Mouse (Mus musculus) CH12.LX (cell line): Measurements from ENCODE around the gene Mknk2. TPM values are rescaled to one million over a fixed set of nuclear protein-coding genes. Genes with fewer than 3 reads are reported as not detected.

Experiments used
- DNase-seq: peaks from one replicate; pipeline ENCODE4 v3.0.0-alpha.2; 2013; ENCODE audit errors: extremely low read depth
- H3K27ac ChIP-seq: 2 replicates; pipeline ENCODE4 v1.5.1; 2012; ENCODE audit warnings: low read depth, mild to moderate bottlenecking, control low read depth, moderate library complexity; ENCODE audit not compliant: insufficient read depth
- H3K27me3 ChIP-seq: replicated peaks from 2 replicates; pipeline ENCODE3; 2012; ENCODE audit warnings: inconsistent platforms
- H3K36me3 ChIP-seq, 2 experiments: replicated peaks in 1 of 2; 2 replicates each; pipeline versions ENCODE3 to v1.6.1; 2012; ENCODE audit warnings: inconsistent platforms in 1 of 2, low read length in 1 of 2, mild to moderate bottlenecking in 1 of 2, mixed read lengths in 1 of 2, moderate library complexity in 1 of 2; ENCODE audit not compliant: control insufficient read depth in 1 of 2, insufficient read depth in 1 of 2
- H3K4me1 ChIP-seq, 2 experiments: 2 replicates each; pipeline ENCODE4 v1.6.1; 2012; ENCODE audit warnings: inconsistent platforms in 1 of 2, moderate library complexity in 1 of 2; ENCODE audit not compliant: insufficient read depth in 2 of 2, control insufficient read depth in 1 of 2
- H3K4me2 ChIP-seq: 2 replicates; pipeline ENCODE4 v1.6.1; 2012; ENCODE audit warnings: low read depth, mild to moderate bottlenecking, control low read depth; ENCODE audit not compliant: poor library complexity, insufficient read depth, severe bottlenecking
- H3K4me3 ChIP-seq, 3 experiments: fragments of 150-350 bp in 1 of 3; sonication (generic) in 1 of 3; replicated peaks in 1 of 3; 2 replicates each; pipeline versions ENCODE3 to v1.5.1; 2011 to 2012; ENCODE audit warnings: low read depth in 2 of 3, low read length in 2 of 3, mild to moderate bottlenecking in 2 of 3, moderate library complexity in 2 of 3, control low read depth in 1 of 3, improper control_type of control experiment in 1 of 3, inconsistent platforms in 1 of 3, mixed read lengths in 1 of 3; ENCODE audit not compliant: poor library complexity in 1 of 3
- H3K79me2 ChIP-seq: replicated peaks from 2 replicates; pipeline ENCODE4 v1.6.1; 2012; ENCODE audit warnings: mild to moderate bottlenecking, moderate library complexity; ENCODE audit not compliant: control insufficient read depth, poor library complexity, insufficient read depth, severe bottlenecking; ENCODE audit errors: extremely low read depth
- H3K9ac ChIP-seq: 2 replicates; pipeline ENCODE4 v1.6.1; 2012; ENCODE audit warnings: low read depth, mild to moderate bottlenecking, control low read depth, moderate library complexity; ENCODE audit not compliant: insufficient read depth
- H3K9me3 ChIP-seq: replicated peaks from 2 replicates; pipeline ENCODE3; 2012; ENCODE audit warnings: low read length, inconsistent platforms, mixed read lengths
- BHLHE40 ChIP-seq: IDR thresholded peaks from 2 replicates; pipeline ENCODE4 v1.6.1; 2011; ENCODE audit warnings: mild to moderate bottlenecking, low read depth, low read length, improper control_type of control experiment
- CHD1 ChIP-seq: IDR thresholded peaks from 2 replicates; pipeline ENCODE4 v1.6.1; 2012; ENCODE audit warnings: low read depth, low read length, improper control_type of control experiment, inconsistent platforms
- E2F4 ChIP-seq: IDR thresholded peaks from 2 replicates; pipeline ENCODE4 v1.6.1; 2011; ENCODE audit warnings: low read depth, low read length, improper control_type of control experiment; ENCODE audit not compliant: insufficient replicate concordance
- ELF1 ChIP-seq: IDR thresholded peaks from 2 replicates; pipeline ENCODE4 v1.6.1; 2014; ENCODE audit warnings: low read depth, mild to moderate bottlenecking, inconsistent platforms, low read length, improper control_type of control experiment
- ETS1 ChIP-seq: conservative IDR thresholded peaks from 2 replicates; pipeline ENCODE4 v1.6.1; 2012; ENCODE audit warnings: low read depth, mild to moderate bottlenecking, inconsistent platforms, low read length, improper control_type of control experiment, moderate library complexity
- GABPA ChIP-seq: IDR thresholded peaks from 2 replicates; pipeline ENCODE4 v1.6.1; 2012; ENCODE audit warnings: low read depth, low read length, improper control_type of control experiment, inconsistent platforms; ENCODE audit not compliant: insufficient replicate concordance
- HCFC1 ChIP-seq: IDR thresholded peaks from 2 replicates; pipeline ENCODE4 v1.6.1; 2012; ENCODE audit warnings: low read depth, mild to moderate bottlenecking, inconsistent platforms, low read length, improper control_type of control experiment
- IRF4 ChIP-seq: IDR thresholded peaks from 2 replicates; pipeline ENCODE4 v1.6.1; 2014; ENCODE audit warnings: low read depth, mild to moderate bottlenecking, inconsistent platforms, low read length, improper control_type of control experiment
- JUND ChIP-seq: conservative IDR thresholded peaks from 2 replicates; pipeline ENCODE4 v1.6.1; 2011; ENCODE audit warnings: low read depth, low read length, improper control_type of control experiment
- KAT2A ChIP-seq: IDR thresholded peaks from 2 replicates; pipeline ENCODE4 v1.6.1; 2012; ENCODE audit warnings: low read length, improper control_type of control experiment, inconsistent platforms; ENCODE audit not compliant: insufficient replicate concordance
- MAFK ChIP-seq: IDR thresholded peaks from 2 replicates; pipeline ENCODE4 v1.6.1; 2011; ENCODE audit warnings: low read length, improper control_type of control experiment; ENCODE audit not compliant: insufficient replicate concordance
- MAX ChIP-seq: IDR thresholded peaks from 2 replicates; pipeline ENCODE4 v1.6.1; 2011; ENCODE audit warnings: low read length, improper control_type of control experiment
- MEF2A ChIP-seq: IDR thresholded peaks from 2 replicates; pipeline ENCODE4 v1.6.1; 2014; ENCODE audit warnings: low read depth, mild to moderate bottlenecking, inconsistent platforms, low read length, improper control_type of control experiment, borderline replicate concordance
- MXI1 ChIP-seq: IDR thresholded peaks from 2 replicates; pipeline ENCODE4 v1.6.1; 2011; ENCODE audit warnings: mild to moderate bottlenecking, low read depth, low read length, improper control_type of control experiment
- MYC ChIP-seq: IDR thresholded peaks from 2 replicates; pipeline ENCODE4 v1.6.1; 2011; ENCODE audit warnings: low read depth, mild to moderate bottlenecking, improper control_type of control experiment, low read length
- NELFE ChIP-seq: IDR thresholded peaks from 2 replicates; pipeline ENCODE4 v1.6.1; 2011; ENCODE audit warnings: low read depth, low read length, improper control_type of control experiment
- NRF1 ChIP-seq: IDR thresholded peaks from 2 replicates; pipeline ENCODE4 v1.6.1; 2014; ENCODE audit warnings: low read depth, mild to moderate bottlenecking, inconsistent platforms, low read length, improper control_type of control experiment, moderate library complexity
- PAX5 ChIP-seq: IDR thresholded peaks from 2 replicates; pipeline ENCODE4 v1.6.1; 2012; ENCODE audit warnings: low read length, inconsistent platforms, mixed read lengths
- POLR2A ChIP-seq: IDR thresholded peaks from 2 replicates; pipeline ENCODE4 v1.6.1; 2011; ENCODE audit warnings: low read depth, mild to moderate bottlenecking, improper control_type of control experiment, low read length
- POLR2AphosphoS2 ChIP-seq: IDR thresholded peaks from 2 replicates; pipeline ENCODE4 v1.6.1; 2011; ENCODE audit warnings: low read depth, low read length, improper control_type of control experiment
- SIN3A ChIP-seq: IDR thresholded peaks from 2 replicates; pipeline ENCODE4 v1.6.1; 2012; ENCODE audit warnings: low read length, improper control_type of control experiment, inconsistent platforms
- SMC3 ChIP-seq: IDR thresholded peaks from 2 replicates; pipeline ENCODE4 v1.6.1; 2011; ENCODE audit warnings: low read depth, low read length, improper control_type of control experiment
- TBP ChIP-seq: conservative IDR thresholded peaks from 2 replicates; pipeline ENCODE4 v1.6.1; 2011; ENCODE audit warnings: low read depth, low read length, improper control_type of control experiment
- ZMIZ1 ChIP-seq: IDR thresholded peaks from 2 replicates; pipeline ENCODE4 v1.6.1; 2012; ENCODE audit warnings: low read depth, mild to moderate bottlenecking, inconsistent platforms, low read length, improper control_type of control experiment
- ZNF384 ChIP-seq: IDR thresholded peaks from 2 replicates; pipeline ENCODE4 v1.6.1; 2012; ENCODE audit warnings: low read depth, low read length, improper control_type of control experiment, inconsistent platforms
- dilution Hi-C: fragments of 300-500 bp; cut with MboI; formaldehyde crosslinking; loops from 2 replicates; pipeline ENCODE4 v1.14.3; 2020; ENCODE audit warnings: low sequenced_read_pairs; ENCODE audit not compliant: extremely low pct_unique_long_range_greater_than_20kb, extremely low pct_ligation_motif_present
- in situ Hi-C: fragments of 300-500 bp; cut with MboI; formaldehyde crosslinking; loops from 3 replicates; pipeline ENCODE4 v1.14.3; 2019; ENCODE audit warnings: low sequenced_read_pairs, low pct_ligation_motif_present, low pct_unique_long_range_greater_than_20kb, mixed read lengths
- polyA plus RNA-seq: library from polyadenylated mRNA; unstranded; fragments of >175 nt; gene quantifications from 2 replicates; pipeline ENCODE4 v1.2.1, GENCODE M21; 2012; ENCODE audit warnings: low read depth; ENCODE audit not compliant: insufficient read length
- total RNA-seq, 2 experiments: library from RNA; depleted of rRNA; stranded (reverse); fragments of 300-350 nt in 1 of 2; fragments of >200 nt in 1 of 2; gene quantifications; 2 replicates each; pipeline ENCODE4 v1.2.3; 2012 to 2014

Gene Mknk2
- total and polyA plus RNA-seq, 3 experiments: 91.5 to 199 (median 138) TPM

- in situ Hi-C loops: loop anchor here (25.0 kb wide), 1 partner anchor 256 kb away; the partner anchor contains the start of gene Tcf3
- H3K4me1 ChIP-seq: peaks cover 47 to 89% of the 10 kb centered on the region in 2 experiments
Measured at GRCm38 (mm10) chr10:80693401-80694045, 15.6 kb upstream of the Mknk2 start.

GRCm38 (mm10) chr10:80692249-80693165 is 14.6 kb upstream of the Mknk2 start:
- H3K4me2 ChIP-seq: peak overlapping the region; percentile 91
- in situ Hi-C loops: loop anchor here (25.0 kb wide), 1 partner anchor 255 kb away; the partner anchor contains the start of gene Tcf3
- H3K36me3 ChIP-seq: peaks cover 26 to 48% of the 10 kb centered on the region in 2 experiments
- H3K9me3 ChIP-seq: no peaks in the 10 kb centered on the region
- H3K4me1 ChIP-seq: peaks cover 38 to 79% of the 10 kb centered on the region in 2 experiments
- DNase-seq: peak; percentile 76
- H3K9ac ChIP-seq: peak overlapping the region; percentile 61
- peak overlapping the region; percentile 35 to 56 (median 49) for H3K4me3 ChIP-seq
- TF ChIP-seq BHLHE40: 0 out of 2 replicates have a peak, but pooled peaks have one; percentile 48
- TF ChIP-seq JUND: 0 out of 2 replicates have a peak, but pooled peaks have one; percentile 13
- TF ChIP-seq MAFK: no peak
- peak; percentile 58 for TF ChIP-seq HCFC1
- TF ChIP-seq MYC: peak; percentile 42
- peak; percentile 72 for TF ChIP-seq ELF1
- TF ChIP-seq MXI1: peak; percentile 47; the same call in 1 of the 2 replicates
- no peak for TF ChIP-seq E2F4
- TF ChIP-seq ETS1: peak; percentile 6; the same call in 1 of the 2 replicates
- TF ChIP-seq KAT2A: no peak
- TF ChIP-seq POLR2AphosphoS2: peak; percentile 40; the same call in 1 of the 2 replicates
- TF ChIP-seq POLR2A: peak; percentile 45
- peak; percentile 66; the same call in 1 of the 2 replicates for TF ChIP-seq SIN3A
- TF ChIP-seq ZMIZ1: peak; percentile 87; the same call in 1 of the 2 replicates
- TF ChIP-seq IRF4: peak; percentile 40
- TF ChIP-seq SMC3: no peak
- peak; percentile 30; the same call in 1 of the 2 replicates for TF ChIP-seq CHD1
- peak; percentile 72 for TF ChIP-seq ZNF384
- 0 out of 2 replicates have a peak, but pooled peaks have one; percentile 37 for TF ChIP-seq NELFE
- TF ChIP-seq MEF2A: peak; percentile 31; the same call in 1 of the 2 replicates
- peak; percentile 75 for TF ChIP-seq TBP
- TF ChIP-seq PAX5: no peak
- no peak for TF ChIP-seq GABPA
- TF ChIP-seq MAX: peak; percentile 11; the same call in 1 of the 2 replicates
- H3K27me3 ChIP-seq: no peaks in the 10 kb centered on the region
- peak overlapping the region; percentile 100 for H3K27ac ChIP-seq
- dilution Hi-C loops: no loop called here
- peaks cover 7% of the 10 kb centered on the region; the same call in 1 of the 2 replicates for H3K79me2 ChIP-seq

More at GRCm38 (mm10) chr10:80693401-80694045, 15.6 kb upstream of the Mknk2 start:
- H3K4me2 ChIP-seq: peak overlapping the region; percentile 91
- peak overlapping the region; percentile 100 for H3K27ac ChIP-seq
- H3K36me3 ChIP-seq: peaks cover 23 to 48% of the 10 kb centered on the region in 2 experiments
- peak overlapping the region; percentile 19 to 56 (median 43) for H3K4me3 ChIP-seq
- no peaks in the 10 kb centered on the region for H3K27me3 ChIP-seq
- H3K9ac ChIP-seq: peak overlapping the region; percentile 61; the same call in 1 of the 2 replicates
- peaks cover 15% of the 10 kb centered on the region for H3K79me2 ChIP-seq
- no peaks in the 10 kb centered on the region for H3K9me3 ChIP-seq
- dilution Hi-C loops: no loop called here
- TF ChIP-seq MAX (no peak), TBP (0 out of 2 replicates have a peak, but pooled peaks have one; percentile 9), NRF1 (no peak), ELF1 (peak; percentile 34; the same call in 1 of the 2 replicates), NELFE (no peak)
- no peak for DNase-seq
